Mouse (Mus musculus) C2C12 (cell line): ENCODE results near the gene Otof. TPM values are rescaled to one million over a fixed set of nuclear protein-coding genes. Genes with fewer than 3 reads are reported as not detected.

ENCODE experiments used
- H3K27me3 ChIP-seq: one replicate; pipeline ENCODE4 v1.6.1; 2011; ENCODE audit not compliant: control insufficient read depth, insufficient read depth, insufficient read length
- H3K36me3 ChIP-seq: one replicate; pipeline ENCODE4 v1.6.1; 2011; ENCODE audit not compliant: control insufficient read depth, insufficient read depth
- H3K4me3 ChIP-seq: one replicate; pipeline ENCODE4 v1.5.1; 2011; ENCODE audit warnings: mild to moderate bottlenecking, control low read depth; ENCODE audit not compliant: poor library complexity, insufficient read depth, severe bottlenecking
- H3K79me2 ChIP-seq: one replicate; pipeline ENCODE4 v1.6.1; 2011; ENCODE audit not compliant: control insufficient read depth, insufficient read depth
- H3K79me3 ChIP-seq: one replicate; pipeline ENCODE4 v1.6.1; 2011; ENCODE audit warnings: low read depth, control low read depth
- H3ac ChIP-seq: one replicate; pipeline ENCODE3; 2011; ENCODE audit warnings: low read depth; ENCODE audit not compliant: control insufficient read depth, insufficient read length
- CEBPB ChIP-seq: IDR thresholded peaks from one replicate; pipeline ENCODE4 v1.6.1; 2011; ENCODE audit warnings: low read depth, mild to moderate bottlenecking, control low read depth, moderate library complexity
- CTCF ChIP-seq: IDR thresholded peaks from one replicate; pipeline ENCODE4 v1.5.1; 2011; ENCODE audit not compliant: control insufficient read depth, insufficient read depth, insufficient read length
- FOSL1 ChIP-seq: IDR thresholded peaks from one replicate; pipeline ENCODE4 v1.8.0; 2011; ENCODE audit warnings: mild to moderate bottlenecking, low read length; ENCODE audit not compliant: poor library complexity, insufficient read depth, severe bottlenecking
- MAX ChIP-seq: IDR thresholded peaks from one replicate; pipeline ENCODE4 v1.6.1; 2011; ENCODE audit warnings: mild to moderate bottlenecking, control low read depth
- MYOD1 ChIP-seq: IDR thresholded peaks from one replicate; pipeline ENCODE4 v1.6.1; 2011; ENCODE audit warnings: low read depth; ENCODE audit not compliant: control insufficient read depth, insufficient read length
- MYOG ChIP-seq: IDR thresholded peaks from one replicate; pipeline ENCODE4 v1.6.1; 2011; ENCODE audit not compliant: control insufficient read depth, insufficient read length; ENCODE audit errors: extremely low read depth
- USF1 ChIP-seq: IDR thresholded peaks from one replicate; pipeline ENCODE4 v1.6.1; 2011; ENCODE audit warnings: low read depth, mild to moderate bottlenecking, control low read depth, moderate library complexity
- polyA plus RNA-seq: library from polyadenylated mRNA; unstranded; fragments of >200 nt; fragmentation: generic; extraction: Trizol; gene quantifications from one replicate; pipeline ENCODE4 v1.2.1, GENCODE M21; 2012; ENCODE audit warnings: missing spikeins

Gene Otof
- polyA plus RNA-seq, 1 experiment = not detected

GRCm38 (mm10) chr5:30341601-30342365 is 119.9 kb downstream of the Otof start:
- TF ChIP-seq USF1 (no peak), CEBPB (no peak), FOSL1 (no peak), CTCF (no peak), MYOD1 (no peak), MAX (no peak), MYOG (no peak)
- Histone ChIP-seq H3K79me3 (no peaks in the 10 kb centered on the region), H3K36me3 (no peaks in the 10 kb centered on the region), H3K27me3 (peaks cover 9% of the 10 kb centered on the region), H3ac (no peak overlapping the region), H3K79me2 (no peaks in the 10 kb centered on the region), H3K4me3 (no peak overlapping the region)

- Histone ChIP-seq H3ac (no peak overlapping the region), H3K27me3 (peaks cover 3% of the 10 kb centered on the region), H3K4me3 (no peak overlapping the region), H3K79me2 (no peaks in the 10 kb centered on the region), H3K79me3 (no peaks in the 10 kb centered on the region), H3K36me3 (no peaks in the 10 kb centered on the region)
- no peak for TF ChIP-seq CTCF
Measured at GRCm38 (mm10) chr5:30340815-30341214, 120.9 kb downstream of the Otof start.

Other genes starting within 250 kb of the Otof start
- 15.0 TPM for gene Selenoi, start 229.4 kb downstream of the Otof start, polyA plus RNA-seq
- 0.01 TPM for gene Drc1, start 180.5 kb downstream of the Otof start, polyA plus RNA-seq
- gene 1700001C02Rik, start 4.1 kb upstream of the Otof start, polyA plus RNA-seq = not detected
- not detected for gene Cib4, start 83.9 kb upstream of the Otof start, polyA plus RNA-seq
- not detected for gene Kcnk3, start 126.2 kb upstream of the Otof start, polyA plus RNA-seq
- 24.9 TPM for gene Slc35f6, start 186.0 kb upstream of the Otof start, polyA plus RNA-seq
- gene Cenpa, start 204.8 kb upstream of the Otof start, polyA plus RNA-seq = 185 TPM
- 0.01 TPM for gene Dpysl5, start 249.6 kb upstream of the Otof start, polyA plus RNA-seq